8 mouse cellular contexts compared by ENCODE assay signal in the genomic region with DNA sequence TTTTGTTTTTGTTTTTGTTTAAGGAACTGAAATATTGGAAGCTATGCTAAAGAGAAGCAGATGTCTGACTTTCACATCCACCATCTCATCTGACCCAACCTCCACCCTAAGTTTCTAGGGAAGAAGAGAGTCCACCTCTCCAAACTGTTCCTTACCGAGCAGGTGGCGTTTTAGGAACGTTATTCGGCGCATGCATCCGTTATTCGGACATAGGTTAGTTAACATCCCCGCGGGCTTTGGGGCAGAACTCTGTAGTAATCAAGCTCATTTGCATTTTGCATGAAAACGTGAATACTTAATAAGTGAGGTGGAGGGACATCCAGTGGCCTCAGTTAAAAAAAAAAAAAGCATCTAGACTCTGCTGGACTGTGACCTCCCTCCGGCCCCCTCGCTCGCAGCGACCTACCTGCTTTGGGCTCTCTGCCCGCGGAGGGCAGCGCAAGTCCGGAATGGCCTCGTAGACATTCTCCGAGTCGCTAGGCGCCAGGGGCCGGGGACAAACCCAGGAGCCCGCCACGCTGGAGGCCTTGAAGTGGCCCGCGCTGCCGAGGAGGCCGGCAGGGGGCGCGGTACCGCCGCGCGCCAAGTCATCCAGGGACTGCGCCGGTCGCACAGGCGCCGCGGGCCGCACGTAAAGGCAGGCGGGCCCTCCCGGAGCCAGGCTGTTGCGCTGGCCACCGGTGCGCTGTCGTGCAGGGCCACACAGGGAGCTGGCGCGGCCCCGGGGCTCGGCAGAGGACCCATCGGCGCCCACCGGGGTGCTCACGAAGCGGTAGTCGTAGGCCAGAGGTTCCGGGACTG. TPM values are rescaled to one million over a fixed set of nuclear protein-coding genes. Genes with fewer than 3 reads are reported as not detected.
DNase-seq lines count a peak whose midpoint lies in the region; ATAC-seq and TF ChIP-seq lines count a peak whose summit lies in the region.

No protein-coding gene starts in this region.

- H3K4me1 ChIP-seq in ES-Bruce4 (ENCODE audit: control insufficient read depth, insufficient read depth, low read length) = peaks cover 4% of the 10 kb centered on the region
- H3K4me1 ChIP-seq in forebrain, embryonic 15.5 days = peaks cover 43% of the 10 kb centered on the region
- peaks cover 59% of the 10 kb centered on the region for H3K4me1 ChIP-seq in lung, embryonic 15.5 days
- peaks cover 37% of the 10 kb centered on the region for H3K4me1 ChIP-seq in thymus, adult 2 months (replicated peaks; ENCODE audit: control insufficient read depth, insufficient read depth, low read length)

- H3K9ac ChIP-seq in ES-Bruce4 (ENCODE audit: low read depth, poor library complexity, severe bottlenecking) = peak overlapping the region; percentile 87
- H3K9ac ChIP-seq in forebrain, embryonic 15.5 days (replicated peaks) = peak overlapping the region; percentile 37
- H3K9ac ChIP-seq in lung, embryonic 15.5 days = peak overlapping the region; percentile 30

- H3K9me3 ChIP-seq in ES-Bruce4 (replicated peaks; ENCODE audit: control insufficient read depth, insufficient read depth, low read length, poor library complexity, severe bottlenecking) = no peaks in the 10 kb centered on the region
- H3K9me3 ChIP-seq in forebrain, embryonic 15.5 days = no peaks in the 10 kb centered on the region
- H3K9me3 ChIP-seq in lung, embryonic 15.5 days = no peaks in the 10 kb centered on the region

- H3K4me2 ChIP-seq in forebrain, embryonic 15.5 days (replicated peaks) = peak overlapping the region; percentile 66
- peak overlapping the region; percentile 89 for H3K4me2 ChIP-seq in lung, embryonic 15.5 days

- peak; percentile 73 for ATAC-seq in forebrain, embryonic 15.5 days (replicated peaks)
- peak; percentile 35; the same call in 1 of the 2 replicates for ATAC-seq in lung, embryonic 15.5 days (ENCODE audit: borderline replicate concordance, extremely low read depth, low FRiP score, low TSS enrichment)

- intact Hi-C loops in heart, postnatal 25 days (cut with DNase I) = loop anchor here (1.0 to 10.0 kb wide), 4 partner anchors 27 to 315 kb away; no protein-coding TSS in a partner anchor

- H3K4me3 ChIP-seq in ES-Bruce4 (ENCODE audit: low read depth, low read length) = peak overlapping the region; percentile 61
- peak overlapping the region; percentile 48 for H3K4me3 ChIP-seq in forebrain, embryonic 15.5 days
- peak overlapping the region; percentile 77 for H3K4me3 ChIP-seq in layer of hippocampus, adult 2 months
- H3K4me3 ChIP-seq in lung, embryonic 15.5 days = peak overlapping the region; percentile 50
- H3K4me3 ChIP-seq in thymus, adult 2 months (ENCODE audit: control insufficient read depth, insufficient read depth, low read length) = peak overlapping the region; percentile 37

- TF ChIP-seq POLR2A in ES-Bruce4 (IDR thresholded peaks at IDR 0.05; ENCODE audit: insufficient read depth, low read length) = no peak
- no peak for TF ChIP-seq POLR2A in thymus, adult 2 months (IDR thresholded peaks at IDR 0.05; ENCODE audit: control insufficient read depth, extremely low read depth, insufficient read depth, low read length, poor library complexity)

- no peaks in the 10 kb centered on the region for H3K36me3 ChIP-seq in ES-Bruce4 (ENCODE audit: control insufficient read depth, insufficient read depth, low read length, poor library complexity, severe bottlenecking)
- no peaks in the 10 kb centered on the region for H3K36me3 ChIP-seq in forebrain, embryonic 15.5 days
- no peaks in the 10 kb centered on the region for H3K36me3 ChIP-seq in lung, embryonic 15.5 days
- no peaks in the 10 kb centered on the region for H3K36me3 ChIP-seq in thymus, adult 2 months (ENCODE audit: control insufficient read depth, insufficient read depth, low read length)

- peak; percentile 64 for TF ChIP-seq CTCF in ES-Bruce4 (IDR thresholded peaks at IDR 0.05; ENCODE audit: low read depth, low read length)
- TF ChIP-seq CTCF in layer of hippocampus, adult 2 months (conservative IDR thresholded peaks at IDR 0.05) = peak; percentile 92
- TF ChIP-seq CTCF in thymus, adult 2 months (IDR thresholded peaks at IDR 0.05; ENCODE audit: borderline replicate concordance, control insufficient read depth, extremely low read depth, insufficient read depth, low read length, poor library complexity) = peak; percentile 98

- peak; percentile 69 for DNase-seq in c-Kit-positive CD71-positive TER-119-positive erythroid progenitor cells, embryonic 14.5 days (ENCODE audit: low spot score)
- DNase-seq in heart, postnatal 25 days (ENCODE audit: low spot score) = peak; percentile 77
- peak; percentile 66 to 85 for DNase-seq in layer of hippocampus, adult 2 months (ENCODE audit: low spot score in 2 of 2)
- DNase-seq in ovary, adult 18-20 months (ENCODE audit: low spot score) = peak; percentile 71
- DNase-seq in thymus, adult 2 months = peak; percentile 86

- H3K27ac ChIP-seq in ES-Bruce4 (ENCODE audit: insufficient read depth, low read length) = no peak overlapping the region
- H3K27ac ChIP-seq in forebrain, embryonic 15.5 days (replicated peaks) = no peak overlapping the region
- peak overlapping the region; percentile 56; the same call in 1 of the 2 replicates for H3K27ac ChIP-seq in layer of hippocampus, adult 2 months
- H3K27ac ChIP-seq in lung, embryonic 15.5 days = peak overlapping the region; percentile 88
- H3K27ac ChIP-seq in thymus, adult 2 months (ENCODE audit: control insufficient read depth, insufficient read depth, low read length) = no peak overlapping the region

- H3K27me3 ChIP-seq in ES-Bruce4 (ENCODE audit: control insufficient read depth, insufficient read depth, low read length, poor library complexity, severe bottlenecking) = no peaks in the 10 kb centered on the region
- peaks cover 52% of the 10 kb centered on the region for H3K27me3 ChIP-seq in forebrain, embryonic 15.5 days
- peaks cover 50% of the 10 kb centered on the region for H3K27me3 ChIP-seq in lung, embryonic 15.5 days
- peaks cover 15% of the 10 kb centered on the region; the same call in 1 of the 2 replicates for H3K27me3 ChIP-seq in thymus, adult 2 months (ENCODE audit: control insufficient read depth, insufficient read depth, low read length)

- WGBS in forebrain, embryonic 15.5 days = 2% methylated on average over 60 of the region's 60 CpGs
- WGBS in lung, embryonic 15.5 days = 2% methylated on average over 56 of the region's 60 CpGs
- WGBS in thymus, adult 2 months = 12% methylated on average over 60 of the region's 60 CpGs

- no peak for TF ChIP-seq EP300 in ES-Bruce4 (IDR thresholded peaks at IDR 0.05; ENCODE audit: insufficient read depth, low read depth, low read length)

RNA-seq across cellular contexts. Expression of a gene that starts 3.5 kb away (rescaled TPM):
- polyA plus RNA-seq in ES-Bruce4 (2011; ENCODE audit: insufficient read depth, insufficient read length, low read depth, missing spikeins) = 8.5 and 9.8 TPM in 2 replicates
- 2.5 and 3.0 TPM in 2 replicates for polyA plus RNA-seq in forebrain, embryonic 15.5 days (2015; fragmentation: Nextera tagmentation; extraction: Ambion mirVana)
- total RNA-seq in heart, postnatal 25 days (2021) = 10 to 100 TPM; 13.9 to 17.8 TPM
- total RNA-seq in layer of hippocampus, adult 2 months (2021) = 10 to 100 TPM; 11.8 to 14.0 TPM
- polyA plus RNA-seq in lung, embryonic 15.5 days (2015; fragmentation: Nextera tagmentation; extraction: Ambion mirVana) = 17.0 and 17.3 TPM in 2 replicates
- polyA plus RNA-seq in thymus, adult 2 months (2012; rRNA removed) = 124 and 125 TPM in 2 replicates

RNA-seq across cellular contexts. Expression of a gene that starts 52.4 kb away (rescaled TPM):
- polyA plus RNA-seq in ES-Bruce4 (2011; ENCODE audit: insufficient read depth, insufficient read length, low read depth, missing spikeins) = 20.8 and 22.0 TPM in 2 replicates
- polyA plus RNA-seq in forebrain, embryonic 15.5 days (2015; fragmentation: Nextera tagmentation; extraction: Ambion mirVana) = 8.8 and 8.9 TPM in 2 replicates
- 10 to 100 TPM in 1 of 2 experiments, 1 to 10 TPM in 1; 10.0 to 10.7 TPM for total RNA-seq in heart, postnatal 25 days (2021)
- 10 to 100 TPM; 18.3 to 20.3 TPM for total RNA-seq in layer of hippocampus, adult 2 months (2021)
- polyA plus RNA-seq in lung, embryonic 15.5 days (2015; fragmentation: Nextera tagmentation; extraction: Ambion mirVana) = 8.3 TPM in 2 replicates
- 43.6 and 46.4 TPM in 2 replicates for polyA plus RNA-seq in thymus, adult 2 months (2012; rRNA removed)

Comparison
In these comparisons a context has a peak if more than half of its experiments do, and no peak if none do; other contexts are left out.
1. H3K27ac ChIP-seq: peak in layer of hippocampus, adult 2 months (single experiment) and lung, embryonic 15.5 days (single experiment); none in ES-Bruce4 (single experiment), forebrain, embryonic 15.5 days (single experiment) and thymus, adult 2 months (single experiment).
2. H3K9ac ChIP-seq: peak in every context shown above with its lines; median percentile 87 in ES-Bruce4; 37 in forebrain, embryonic 15.5 days; 30 in lung, embryonic 15.5 days.
3. Peak in every context shown above with its lines, with median percentiles within 50 percentile points of each other: H3K4me3 ChIP-seq, CTCF ChIP-seq and DNase-seq.